Mouse (Mus musculus) CD8-positive naive resting alpha-beta T cell, adult 2 months (primary cell): ENCODE measurements around the gene Ing5.
A peak's percentile ranks its signal among the peaks of the same experiment; 100 is the strongest.
"Not testable (repeated sequence)": the region's sequence is repeated elsewhere in the genome, so short reads cannot be mapped to it uniquely, and the experiment has no call there.

Experiments
- DNase-seq, 2 experiments: peaks; one replicate each; pipeline ENCODE4 v3.0.0; 2022; ENCODE audit warnings: low read depth in 2 of 2, low spot score in 2 of 2

Ing5 gene

DNA sequence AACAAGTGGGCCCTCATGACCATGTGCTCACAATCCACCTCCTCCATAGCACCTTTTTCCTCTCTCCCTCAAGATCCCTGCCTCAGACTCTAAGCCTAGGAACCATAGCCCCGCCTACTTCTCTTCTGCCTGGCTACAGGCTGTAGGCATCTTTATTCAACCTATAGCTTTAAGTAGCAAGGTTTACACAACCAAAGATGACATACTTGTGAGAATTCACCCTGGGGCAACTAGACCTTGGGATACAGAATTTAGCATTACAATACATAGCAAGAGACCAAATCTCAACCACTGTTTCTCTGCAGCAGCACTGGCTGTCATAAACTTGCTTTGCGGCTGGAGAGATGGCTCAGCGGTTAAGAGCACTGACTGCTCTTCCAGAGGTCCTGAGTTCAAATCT lies 6.2 kb downstream of the Ing5 start:
- no peak for DNase-seq

DNA sequence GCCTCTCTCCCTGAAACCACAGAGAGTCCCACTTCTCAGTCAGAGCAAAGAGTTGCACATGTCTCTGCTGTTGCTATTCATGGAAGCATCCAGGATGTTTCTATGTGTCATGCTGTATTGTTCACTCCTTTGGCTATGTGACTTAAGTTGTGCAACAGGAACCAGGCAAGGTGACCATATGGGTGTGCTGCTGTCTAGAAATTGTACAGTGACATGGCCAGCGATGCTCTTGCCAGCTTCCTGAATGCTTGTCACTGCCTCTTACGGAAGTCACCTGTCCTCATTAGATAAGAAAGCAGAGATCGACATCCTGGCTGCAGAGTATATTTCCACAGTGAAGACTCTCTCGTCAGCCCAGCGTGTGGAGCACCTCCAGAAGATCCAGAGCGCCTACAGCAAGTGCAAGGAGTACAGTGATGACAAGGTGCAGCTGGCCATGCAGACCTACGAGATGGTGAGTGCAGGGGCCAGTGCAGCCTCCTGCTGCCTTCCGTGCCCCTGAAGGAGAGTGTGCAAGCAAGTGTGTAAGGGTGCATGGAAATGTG lies 7.8 kb downstream of the Ing5 start:
- no peak for DNase-seq

DNA sequence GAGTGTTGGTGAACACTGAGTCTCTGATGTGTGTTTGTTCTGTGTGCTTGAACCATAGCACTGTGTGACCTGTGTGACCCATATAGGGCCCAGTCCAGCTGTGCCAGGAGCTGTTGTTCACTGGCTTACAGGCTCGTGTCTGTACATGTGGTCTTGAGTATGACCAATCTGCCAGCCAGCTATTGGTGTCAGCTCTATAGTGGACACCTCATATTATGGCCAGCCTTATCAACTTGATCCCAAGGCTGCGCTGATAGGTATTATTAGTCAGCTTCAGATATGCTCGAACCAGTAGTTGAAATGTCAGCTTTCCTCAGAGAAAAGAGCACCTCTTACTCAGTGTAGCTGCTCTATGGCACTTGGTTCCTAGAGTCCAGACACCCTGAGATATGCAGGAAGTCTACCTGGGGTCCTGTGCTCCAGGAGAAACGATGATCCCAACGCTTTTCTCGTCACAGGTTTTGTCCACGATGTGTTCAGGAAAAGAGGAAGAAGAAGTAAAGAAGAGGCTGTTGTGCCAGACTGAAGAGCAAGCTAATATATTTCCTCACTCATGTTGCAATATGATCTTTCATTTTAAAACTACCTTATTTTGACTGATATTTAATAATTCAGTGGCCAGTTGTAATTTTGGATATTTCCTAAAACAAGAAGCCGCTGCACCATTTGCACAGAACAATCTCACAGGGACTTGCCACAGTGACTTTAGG lies 14.2 kb downstream of the Ing5 start:
- DNase-seq, result no peak

DNA sequence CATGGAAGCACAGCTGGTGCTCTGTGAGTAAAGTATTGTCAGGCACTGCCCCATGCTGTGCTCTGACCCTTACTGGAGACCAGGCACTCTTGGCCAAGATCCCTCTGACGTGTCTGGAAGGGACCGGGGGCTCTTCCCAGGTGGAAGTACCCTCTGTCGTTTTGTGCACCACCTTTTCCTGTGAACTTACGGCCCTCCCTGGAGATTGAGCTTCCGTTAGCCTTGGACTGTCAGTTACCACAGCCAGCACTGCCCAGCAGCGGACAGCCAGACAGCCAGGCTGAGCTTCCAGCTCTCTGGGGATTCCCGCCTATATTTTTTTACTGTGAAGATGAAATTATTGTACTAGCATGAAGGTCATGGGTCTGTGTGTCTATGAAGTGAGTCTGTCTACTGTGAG lies 15.0 kb downstream of the Ing5 start:
- DNase-seq, result no peak

DNA sequence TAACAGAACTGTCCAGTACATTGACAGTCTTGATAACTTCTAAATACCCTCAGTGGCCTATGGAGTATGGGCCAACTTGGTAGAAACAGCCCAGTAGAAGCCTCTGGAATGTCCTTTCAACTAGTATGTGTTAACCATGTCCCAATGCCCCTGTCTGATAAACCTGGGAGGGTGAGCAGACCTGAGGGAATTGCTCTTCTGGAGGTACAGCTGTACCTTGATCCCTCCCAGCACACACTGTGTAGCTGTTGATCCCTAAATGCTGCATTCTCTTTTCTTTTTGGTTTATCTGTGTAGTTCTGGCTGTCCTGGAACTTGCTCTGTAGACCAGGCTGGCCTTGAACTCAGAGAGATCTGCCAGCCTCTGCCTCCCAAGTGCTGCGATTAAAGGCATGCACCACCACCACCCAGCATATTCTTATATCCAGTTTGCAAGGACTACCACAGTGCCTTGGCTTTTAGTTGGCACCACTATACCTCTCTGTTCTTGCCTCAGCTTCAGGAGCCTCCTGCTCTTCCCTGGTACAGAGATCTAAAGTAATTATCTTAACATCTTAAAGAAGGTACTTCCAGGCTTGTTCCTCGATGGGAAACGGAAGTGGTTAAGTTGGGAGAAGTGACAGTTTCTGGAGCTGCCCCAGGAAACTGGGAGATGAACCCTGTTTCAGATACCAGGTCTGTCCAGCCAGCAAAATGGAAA lies 20.2 kb downstream of the Ing5 start:
- no peak for DNase-seq

DNA sequence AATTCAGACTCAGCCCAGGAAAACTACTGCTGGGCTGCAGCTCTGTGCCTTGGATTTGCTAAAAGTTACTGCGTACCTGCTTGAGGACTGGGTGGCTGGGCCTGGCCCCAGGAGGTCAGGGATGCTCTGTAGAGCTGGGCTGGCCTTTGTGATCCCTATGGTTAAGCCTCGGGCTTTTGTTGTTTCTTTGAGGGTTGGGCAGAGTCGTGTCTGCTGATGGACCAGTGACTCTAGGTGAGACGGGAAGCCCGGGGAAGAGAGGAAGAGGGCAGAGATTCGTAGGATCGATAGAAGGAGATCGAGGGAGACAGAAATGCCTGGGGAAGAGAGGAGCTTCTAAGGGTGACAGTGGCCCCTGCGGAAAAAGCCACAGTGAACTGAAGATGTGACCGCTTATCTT lies 20.8 kb downstream of the Ing5 start, which contains the start of gene D2hgdh:
Gene D2hgdh (plus strand): TSS at position 301 of the 400 bp plus-strand sequence.
- DNase-seq, result no peak

DNA sequence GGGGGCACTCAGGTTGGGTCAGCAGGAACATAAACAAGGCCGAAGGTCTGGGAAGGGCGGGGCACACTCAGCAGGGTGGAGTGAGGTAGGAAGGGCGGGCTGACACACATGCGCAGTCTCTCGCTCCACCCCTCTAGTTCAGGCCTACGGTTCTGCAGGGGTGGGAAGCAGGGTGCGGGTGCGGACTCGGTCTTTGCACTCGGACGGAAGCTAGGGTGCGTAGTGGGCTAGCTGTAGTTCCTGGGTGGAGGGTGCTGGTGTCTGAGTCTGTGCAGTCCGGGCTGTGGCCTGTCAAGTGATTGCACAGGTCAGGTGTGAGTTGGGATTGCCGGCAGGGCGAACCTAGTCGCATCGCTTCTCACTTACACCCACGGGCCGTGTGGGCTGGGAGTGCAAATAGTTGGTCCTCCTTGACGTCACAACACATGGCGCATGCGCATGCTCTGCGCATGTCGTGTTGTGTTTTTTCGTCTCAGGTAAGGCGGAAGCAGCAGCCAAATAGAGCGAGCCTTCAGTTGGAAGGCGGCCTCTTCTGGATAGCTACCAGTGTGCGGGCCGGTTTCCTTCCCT lies 21.4 kb downstream of the Ing5 start:
- DNase-seq, result peak; percentile 89 to 92

DNA sequence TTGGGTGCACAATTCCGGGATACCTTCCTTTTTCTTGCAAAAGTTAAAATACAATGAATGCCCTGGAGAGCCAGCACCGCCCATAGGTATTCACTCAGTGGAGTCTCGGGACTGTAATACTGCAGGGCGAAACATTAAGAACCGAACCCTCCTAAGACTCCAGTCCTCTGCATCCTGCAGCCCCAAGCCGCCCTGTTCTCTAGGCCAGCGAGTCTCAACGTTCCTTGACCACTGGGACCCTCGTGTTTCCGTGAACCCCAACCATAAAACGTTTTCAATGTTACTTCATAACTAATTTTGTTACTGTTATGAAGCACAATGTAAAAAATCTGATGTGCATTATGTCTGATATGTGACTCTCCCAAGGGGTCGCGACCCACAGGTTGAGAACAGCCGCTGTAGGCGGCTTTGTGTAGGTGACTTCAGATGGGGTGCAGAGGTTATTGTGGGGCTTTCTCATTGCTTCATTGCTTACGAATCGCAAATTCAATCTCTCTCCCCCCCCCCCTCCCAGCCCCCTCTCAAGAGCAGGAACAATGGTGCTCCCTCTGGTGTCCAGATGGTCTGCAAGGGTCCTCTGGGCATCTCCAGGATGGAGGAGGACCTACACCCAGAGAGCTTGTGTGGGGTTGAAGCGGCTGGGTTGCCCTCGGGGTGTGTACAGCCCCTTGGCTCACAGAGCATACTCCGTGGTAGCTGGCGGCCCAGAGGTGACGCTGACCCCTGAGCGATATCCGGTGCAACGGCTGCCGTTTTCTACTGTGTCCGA lies 22.2 kb downstream of the Ing5 start:
- DNase-seq, result no peak

DNA sequence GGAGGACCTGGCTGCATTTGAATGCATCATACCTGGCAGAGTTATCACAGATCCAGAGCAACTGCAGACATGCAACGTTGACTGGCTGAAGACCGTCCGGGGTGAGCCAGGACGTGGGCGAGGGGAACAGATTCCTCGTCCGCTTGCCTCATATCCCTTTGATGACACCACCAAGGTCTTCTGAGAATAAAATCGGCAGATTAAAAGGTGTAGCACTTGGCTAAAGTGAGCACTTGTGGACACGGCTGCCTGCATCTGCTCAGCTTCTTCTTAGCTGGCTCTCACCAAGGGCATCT lies 22.7 kb downstream of the Ing5 start:
- DNase-seq, result no peak

DNA sequence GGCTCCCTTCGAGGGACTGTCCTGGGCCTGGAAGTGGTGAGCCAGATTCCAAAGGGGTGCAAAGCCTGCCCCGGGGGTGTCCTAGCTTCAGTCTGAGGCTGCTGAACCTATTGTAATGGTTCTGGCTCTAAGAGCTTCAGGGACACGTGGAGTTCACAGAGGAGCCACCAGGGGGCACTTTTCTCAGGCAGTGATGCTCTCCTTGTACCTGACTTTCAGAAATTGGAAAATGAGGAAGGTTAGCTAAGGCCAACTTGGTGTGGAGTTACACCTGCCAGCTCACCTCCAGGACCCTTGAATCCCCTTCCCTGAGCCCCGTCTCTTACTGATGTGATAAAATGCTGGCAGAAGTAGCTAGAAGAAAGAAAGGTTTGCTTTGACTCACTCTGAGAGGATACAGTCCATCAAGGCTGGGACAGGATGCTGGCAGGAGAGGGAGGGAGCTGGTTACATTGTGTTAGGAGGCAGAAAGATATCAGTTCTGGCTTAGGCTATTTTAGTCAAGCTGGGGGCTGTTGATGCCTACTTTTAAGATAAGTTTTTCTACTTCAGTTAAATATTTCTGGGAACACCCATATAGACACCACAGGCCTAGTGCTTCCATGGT lies 29.1 kb downstream of the Ing5 start:
- not testable (repeated sequence) for DNase-seq

DNA sequence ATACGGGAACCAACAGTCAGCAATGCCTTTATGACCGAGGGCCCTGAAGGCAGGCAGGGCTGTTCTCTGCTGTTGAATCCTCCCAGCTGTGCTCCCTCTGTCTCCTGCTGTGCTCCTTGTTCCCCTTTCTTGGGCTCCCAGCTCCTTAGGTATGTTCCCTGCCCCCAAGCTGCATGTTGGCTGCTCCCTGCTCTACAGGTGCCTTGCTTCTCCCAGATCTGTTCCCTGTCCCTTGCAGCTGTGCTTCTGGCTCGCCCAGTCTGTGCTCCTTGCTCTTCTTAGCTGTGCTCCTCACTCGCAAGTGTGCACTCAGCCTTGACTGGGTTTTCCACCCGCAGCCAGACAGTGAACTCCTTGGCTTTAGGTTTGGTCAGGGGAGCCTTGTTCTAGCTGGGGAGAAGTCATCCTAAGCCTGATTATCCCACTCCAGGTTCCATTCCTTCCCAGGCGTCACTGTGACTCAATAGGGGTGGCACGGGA lies 30.9 kb downstream of the Ing5 start:
- DNase-seq, result no peak

DNA sequence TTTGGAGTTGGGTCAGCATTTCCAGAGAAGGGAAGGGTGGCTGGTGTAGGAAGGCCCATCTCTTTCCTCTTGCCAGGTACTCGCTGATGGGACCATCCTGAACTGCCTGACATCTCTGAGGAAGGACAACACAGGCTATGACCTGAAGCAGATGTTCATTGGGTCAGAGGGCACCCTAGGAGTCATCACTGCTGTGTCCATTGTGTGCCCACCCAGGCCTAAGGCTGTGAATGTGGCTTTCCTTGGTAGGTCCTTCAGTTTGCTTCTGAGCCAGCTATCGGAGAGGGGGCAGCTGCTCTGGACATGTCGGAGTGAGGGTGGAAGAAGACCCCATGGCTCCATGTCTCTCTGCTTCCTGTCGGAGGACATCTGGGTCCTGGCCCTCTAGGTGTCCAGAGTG lies 31.4 kb downstream of the Ing5 start:
- DNase-seq, result no peak

DNA sequence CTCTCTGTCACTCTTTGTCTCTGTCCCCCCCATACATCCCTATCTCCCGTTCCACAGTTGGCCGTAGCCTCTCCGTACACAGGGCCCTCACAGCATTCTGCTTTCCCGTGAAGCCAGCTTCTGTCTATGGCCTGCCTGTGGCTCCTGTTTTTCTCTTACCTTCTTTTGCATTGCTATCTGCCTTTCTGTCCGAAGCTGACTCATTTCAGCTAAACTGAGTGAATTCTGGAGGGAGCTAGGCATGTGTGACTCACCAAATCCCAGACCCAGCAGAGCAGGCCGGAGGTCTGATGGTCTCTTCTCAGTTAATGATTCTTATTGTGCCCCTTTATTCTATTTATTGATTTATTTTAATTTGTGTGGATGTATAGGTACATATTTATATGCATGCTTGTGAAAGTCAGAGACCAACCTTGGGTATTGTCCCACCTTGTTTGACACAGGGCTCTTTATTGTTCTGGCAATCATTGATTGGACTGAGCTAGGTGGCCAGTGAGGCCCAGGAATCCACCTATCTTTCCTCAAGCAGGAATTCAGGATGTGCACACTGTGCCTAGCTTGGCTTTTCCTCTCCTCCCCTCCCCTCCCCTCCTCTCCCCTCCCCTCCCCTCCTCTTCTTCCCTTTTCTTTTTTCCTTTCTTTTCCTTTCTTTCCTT lies 32.2 kb downstream of the Ing5 start:
- no peak for DNase-seq

DNA sequence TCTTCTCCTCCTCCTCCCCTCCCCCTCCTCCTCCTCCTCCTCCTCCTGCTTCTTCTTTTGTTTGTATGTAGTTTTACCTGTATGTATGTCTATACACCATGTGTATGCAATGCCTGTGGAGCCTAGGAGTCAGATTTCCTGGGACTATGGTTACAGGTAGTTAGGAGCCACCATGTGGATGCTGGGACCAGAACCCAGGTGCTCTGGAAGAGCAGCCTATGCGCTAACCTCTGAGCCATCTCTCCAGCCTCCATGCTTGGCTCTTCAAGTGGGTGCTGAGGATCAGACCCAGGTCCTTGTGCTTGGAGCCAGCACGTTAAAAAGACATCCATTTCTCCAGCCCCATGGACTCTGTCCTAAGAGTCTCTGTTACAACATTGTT lies 32.8 kb downstream of the Ing5 start:
- no peak for DNase-seq

DNA sequence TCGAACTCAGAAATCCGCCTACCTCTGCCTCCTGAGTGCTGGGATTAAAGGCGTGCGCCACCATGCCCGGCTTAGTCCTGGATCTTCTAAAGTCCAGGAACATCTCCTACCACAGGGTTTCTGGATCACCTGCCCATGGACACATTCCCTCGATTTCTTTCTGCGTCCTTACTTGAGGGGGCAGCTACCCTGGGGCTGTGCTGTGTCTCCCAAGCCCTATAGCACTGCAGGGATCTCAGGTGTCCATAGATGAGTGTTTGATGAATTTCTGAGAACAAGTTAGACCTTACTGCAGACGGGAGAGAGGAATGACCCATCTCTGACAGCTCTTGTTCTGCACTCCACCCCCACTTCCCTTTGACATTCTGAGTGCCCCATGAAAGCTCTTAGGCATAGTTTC lies 33.6 kb downstream of the Ing5 start:
- DNase-seq, result no peak

DNA sequence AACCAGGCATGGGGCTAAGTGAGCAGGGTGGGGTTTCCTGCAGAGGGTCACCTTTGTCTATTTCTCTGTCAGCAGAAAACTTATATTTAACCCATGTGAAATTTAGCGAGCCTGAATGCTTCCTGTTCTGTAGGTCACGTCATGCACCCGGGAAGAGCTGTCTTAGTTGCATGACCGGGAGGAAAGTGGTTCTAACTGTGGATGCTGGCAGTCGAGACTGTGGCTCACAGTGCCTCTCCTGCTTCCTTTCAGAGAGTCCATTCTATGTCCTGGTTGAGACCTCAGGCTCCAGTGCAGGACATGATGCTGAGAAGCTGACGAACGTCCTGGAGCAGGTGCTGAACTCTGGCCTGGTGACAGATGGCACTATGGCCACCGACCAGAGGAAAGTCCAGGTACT lies 34.8 kb downstream of the Ing5 start:
- not testable (repeated sequence) for DNase-seq

DNA sequence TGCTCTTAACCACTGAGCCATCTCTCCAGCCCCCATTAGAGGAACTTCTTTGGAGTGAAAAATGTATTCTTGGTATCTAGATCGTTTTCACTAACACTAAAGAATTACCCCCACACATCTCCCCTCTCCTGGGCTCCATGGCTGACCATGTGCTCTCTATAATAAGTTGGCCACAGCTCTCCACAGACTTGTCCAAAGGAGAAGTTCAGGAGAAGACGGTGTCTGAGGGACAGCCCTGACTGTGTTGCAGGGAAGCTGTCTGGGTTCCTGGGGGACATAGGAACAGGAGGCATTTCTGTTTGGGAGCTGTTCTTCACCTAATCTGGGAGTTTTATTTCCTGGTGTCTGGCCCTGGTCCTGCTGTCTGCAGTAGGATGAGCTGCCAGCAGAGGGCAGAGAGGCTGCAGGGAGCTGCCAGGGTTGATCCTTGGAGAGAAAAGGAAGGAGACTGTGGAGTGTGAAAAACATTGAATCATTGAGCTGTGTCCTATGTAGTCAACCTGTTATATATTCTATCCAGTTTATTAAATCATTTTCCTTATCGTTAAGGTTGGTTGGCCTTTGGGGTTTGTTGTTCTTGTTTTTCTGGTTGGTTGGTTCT lies 42.1 kb downstream of the Ing5 start:
- DNase-seq, result not testable (repeated sequence)

DNA sequence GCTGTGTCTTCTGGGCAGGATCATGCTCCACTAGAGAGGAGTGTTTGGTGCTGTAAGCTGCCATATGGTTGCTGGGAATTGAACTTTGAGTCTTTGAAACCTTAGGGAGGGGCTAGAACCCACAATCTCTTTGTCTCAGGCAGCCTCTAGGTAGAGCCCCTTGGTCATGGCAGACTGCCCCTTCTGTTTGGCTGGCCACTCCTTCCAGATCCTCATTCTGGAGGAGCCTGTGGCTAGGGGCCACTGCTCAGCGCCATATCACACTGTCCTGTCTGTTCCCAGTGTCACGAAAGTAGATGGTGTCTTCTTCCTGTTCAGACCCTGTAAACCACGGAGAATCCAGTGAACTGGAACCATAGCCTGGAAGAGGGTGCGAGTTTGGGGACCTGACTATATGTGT lies 52.0 kb downstream of the Ing5 start:
- not testable (repeated sequence) for DNase-seq

DNA sequence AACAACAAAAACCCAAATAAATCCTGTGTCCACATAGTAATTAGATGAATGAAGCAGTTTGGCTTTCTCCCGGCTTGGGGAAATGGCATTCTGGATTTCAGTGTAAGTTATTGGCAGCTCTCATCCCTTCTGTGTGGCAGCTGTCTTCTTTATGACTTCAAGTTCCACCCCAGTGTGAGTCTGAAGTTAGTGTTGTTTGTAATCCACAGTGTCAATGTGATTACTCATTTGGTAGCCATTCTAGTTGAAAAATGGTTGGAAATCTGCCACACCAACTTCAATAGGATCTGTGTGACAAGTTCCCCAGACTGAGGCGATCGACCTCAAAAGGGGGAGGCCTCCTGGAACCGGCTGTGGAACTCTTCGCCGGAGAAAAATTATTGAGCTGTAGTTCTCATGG lies 53.6 kb downstream of the Ing5 start:
- no peak for DNase-seq

DNA sequence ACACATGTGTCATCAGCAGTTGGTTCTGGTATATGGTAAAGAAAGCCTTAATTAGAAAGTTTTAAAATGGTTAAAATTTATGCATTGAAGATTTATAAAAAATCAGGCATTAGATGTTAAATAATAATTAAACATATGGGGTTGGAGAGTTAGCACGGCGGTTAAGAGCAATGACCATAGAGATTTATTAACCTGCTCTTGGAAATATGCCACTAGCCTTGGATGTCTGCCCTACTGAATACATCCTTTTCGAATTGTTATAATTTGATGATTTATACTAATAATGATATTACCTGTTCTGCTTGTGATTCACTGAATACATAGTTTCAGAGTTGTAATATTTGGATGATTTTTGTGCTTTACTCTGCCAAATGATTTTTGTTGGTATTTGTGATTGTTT lies 54.2 kb downstream of the Ing5 start:
- no peak for DNase-seq
